In genomic region chr7:77990150-77990549, GRCm38 (mm10) we compare ENCODE assay signal across 16 mouse cellular contexts.
"Had no signal": no experiment of that assay in that cellular context is flagged by ENCODE, and none has a peak within 500 bp of the region (broad histone marks: within the 10 kb centered on the region; RNA-seq: fewer than 3 reads in every experiment).

No protein-coding gene starts in this region.

- H3K36me3 ChIP-seq: limb, embryonic 13.5 days; liver, embryonic 15.5 days; midbrain, embryonic 10.5 days; neural tube, embryonic 12.5 days; stomach, embryonic 15.5 days had no signal

- DNase-seq: kidney, adult 9 months; kidney, postnatal 4 days; lung, adult 2 months; lung, postnatal 4 days; midbrain, embryonic 14.5 days; right cerebral cortex, postnatal 14 days; thymus, adult 2 months; thymus, postnatal 25 days had no signal

- H3K9ac ChIP-seq: limb, embryonic 13.5 days; liver, embryonic 15.5 days; neural tube, embryonic 12.5 days; stomach, embryonic 15.5 days had no signal

- H3K4me2 ChIP-seq: limb, embryonic 13.5 days; liver, embryonic 15.5 days; neural tube, embryonic 12.5 days; stomach, embryonic 15.5 days had no signal

- ATAC-seq: lung, postnatal 0 days had no signal

- H3K9me3 ChIP-seq: limb, embryonic 13.5 days; liver, embryonic 15.5 days; midbrain, embryonic 10.5 days; neural tube, embryonic 12.5 days; stomach, embryonic 15.5 days had no signal

- H3K27me3 ChIP-seq: limb, embryonic 13.5 days; liver, embryonic 15.5 days; neural tube, embryonic 12.5 days; stomach, embryonic 15.5 days had no signal

- H3K4me1 ChIP-seq: limb, embryonic 13.5 days; liver, embryonic 15.5 days; stomach, embryonic 15.5 days had no signal

- H3K4me3 ChIP-seq: layer of hippocampus, adult 2 months; limb, embryonic 13.5 days; liver, embryonic 15.5 days; midbrain, embryonic 10.5 days; neural tube, embryonic 12.5 days; stomach, embryonic 15.5 days had no signal

- H3K27ac ChIP-seq: kidney, postnatal 0 days; layer of hippocampus, adult 2 months; limb, embryonic 13.5 days; liver, embryonic 15.5 days; midbrain, embryonic 10.5 days; neural tube, embryonic 12.5 days; stomach, embryonic 15.5 days had no signal
